Mouse (Mus musculus): ENCODE measurements around the gene Cnpy1. TPM values are rescaled to one million over a fixed set of nuclear protein-coding genes. Genes with fewer than 3 reads are reported as not detected.

The Cnpy1 gene
- polyA plus RNA-seq, 1 experiment from 2014 or later: not detected

DNA sequence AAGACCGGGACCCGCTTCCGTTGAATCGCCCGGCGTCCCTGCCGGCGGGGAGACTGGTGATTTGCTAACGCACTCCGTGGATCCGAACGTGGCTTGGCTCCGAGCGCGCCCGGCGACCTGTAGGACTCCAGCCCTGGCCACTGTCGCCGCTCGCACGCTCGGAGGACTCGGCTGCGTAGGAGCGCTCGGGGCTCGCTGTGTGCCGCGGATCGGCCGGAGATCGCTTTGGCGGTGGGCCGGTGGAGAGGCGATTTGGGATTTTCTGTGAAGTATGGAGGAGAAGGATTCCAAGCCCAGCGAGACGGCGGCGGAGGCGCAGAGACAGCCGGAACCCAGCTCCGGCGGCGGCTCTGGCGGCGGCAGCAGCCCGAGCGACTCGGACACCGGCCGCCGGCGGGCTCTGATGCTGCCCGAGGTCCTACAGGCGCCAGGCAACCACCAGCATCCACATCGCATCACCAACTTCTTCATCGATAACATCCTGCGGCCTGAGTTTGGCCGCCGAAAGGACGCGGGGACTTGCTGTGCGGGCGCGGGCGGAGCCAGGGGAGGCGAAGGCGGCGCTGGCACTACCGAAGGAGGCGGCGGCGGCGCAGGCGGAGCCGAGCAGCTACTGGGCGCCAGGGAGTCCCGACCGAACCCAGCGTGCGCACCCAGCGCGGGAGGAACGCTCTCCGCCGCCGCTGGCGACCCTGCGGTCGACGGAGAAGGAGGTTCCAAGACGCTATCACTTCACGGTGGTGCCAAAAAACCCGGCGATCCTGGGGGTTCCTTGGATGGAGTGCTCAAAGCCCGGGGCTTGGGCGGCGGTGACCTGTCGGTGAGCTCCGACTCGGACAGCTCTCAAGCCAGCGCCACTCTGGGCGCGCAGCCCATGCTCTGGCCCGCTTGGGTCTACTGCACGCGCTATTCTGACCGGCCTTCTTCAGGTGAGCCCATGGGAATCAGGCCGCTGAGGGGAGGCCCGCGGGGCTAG lies 79.1 kb downstream of the Cnpy1 start:
- DNase-seq (ENCODE audit: low spot score): peak; percentile 16

DNA sequence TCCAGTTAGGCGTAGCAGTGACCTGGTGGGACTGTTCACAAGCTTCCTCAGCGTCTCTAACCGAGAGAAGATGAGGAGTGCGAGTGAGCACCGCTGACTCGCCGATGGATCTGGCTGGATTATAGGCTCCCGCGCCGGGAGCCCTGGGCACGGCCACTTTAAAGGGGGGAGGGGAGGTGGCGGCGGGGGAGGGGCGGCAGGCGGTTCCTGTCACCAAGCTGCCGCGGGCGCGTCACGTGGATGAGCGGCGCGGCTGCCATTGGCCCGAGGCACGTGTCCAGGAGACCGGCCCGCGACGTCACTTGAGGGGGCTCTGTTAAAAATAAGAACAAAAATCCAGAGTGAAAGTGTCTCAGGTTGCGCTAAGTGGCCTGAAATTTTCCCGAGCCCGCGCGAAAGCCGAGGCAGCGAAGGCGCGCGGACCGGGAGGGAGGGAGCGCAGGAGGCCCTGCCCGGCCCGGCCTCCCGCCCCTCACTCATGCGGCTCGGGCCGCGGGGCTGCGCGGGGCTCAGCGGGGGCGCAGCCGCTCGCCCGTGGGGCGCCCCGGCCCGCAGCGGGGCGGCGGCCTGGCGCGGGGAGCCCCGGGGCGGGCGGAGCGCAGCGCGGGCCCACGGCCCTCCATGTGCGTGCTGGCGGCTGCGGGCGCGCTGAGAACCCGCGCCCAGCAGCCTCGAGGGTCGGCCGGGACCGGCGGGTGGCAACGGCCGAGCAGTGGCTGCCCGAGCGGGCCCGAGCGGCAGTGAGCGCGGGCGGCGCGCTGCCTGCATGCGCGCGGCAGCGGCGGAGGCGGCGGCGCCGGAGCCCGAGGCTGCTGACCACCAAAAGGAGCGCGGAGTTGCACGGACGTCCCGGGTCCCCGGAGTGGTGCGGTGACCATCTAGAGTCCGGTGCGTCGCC lies 80.0 kb downstream of the Cnpy1 start, which contains the start of gene En2:
Gene En2 (plus strand): TSS at position 337 of the 898 bp plus-strand sequence.
- DNase-seq (ENCODE audit: low spot score): no peak

DNA sequence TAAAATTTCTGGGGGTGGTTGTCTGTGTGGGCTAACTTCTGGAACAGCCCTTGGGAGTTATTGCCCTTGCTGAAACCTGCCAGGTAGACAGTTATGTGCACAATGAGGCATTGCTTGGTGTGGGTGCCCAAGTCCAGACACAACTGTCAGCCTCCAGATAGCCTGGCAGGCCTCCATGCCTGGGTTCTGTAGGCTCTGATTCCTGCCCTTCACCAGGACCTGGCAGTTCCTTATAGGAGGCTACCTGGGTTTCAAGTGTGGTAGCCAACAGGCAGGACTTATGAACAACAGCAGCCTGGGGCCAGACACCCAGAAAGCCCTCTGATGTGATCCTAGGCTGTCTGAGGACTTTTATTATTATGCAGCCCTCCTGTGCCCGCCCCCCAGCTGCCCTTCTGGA lies 81.7 kb downstream of the Cnpy1 start:
- no peak for DNase-seq (ENCODE audit: low spot score)

DNA sequence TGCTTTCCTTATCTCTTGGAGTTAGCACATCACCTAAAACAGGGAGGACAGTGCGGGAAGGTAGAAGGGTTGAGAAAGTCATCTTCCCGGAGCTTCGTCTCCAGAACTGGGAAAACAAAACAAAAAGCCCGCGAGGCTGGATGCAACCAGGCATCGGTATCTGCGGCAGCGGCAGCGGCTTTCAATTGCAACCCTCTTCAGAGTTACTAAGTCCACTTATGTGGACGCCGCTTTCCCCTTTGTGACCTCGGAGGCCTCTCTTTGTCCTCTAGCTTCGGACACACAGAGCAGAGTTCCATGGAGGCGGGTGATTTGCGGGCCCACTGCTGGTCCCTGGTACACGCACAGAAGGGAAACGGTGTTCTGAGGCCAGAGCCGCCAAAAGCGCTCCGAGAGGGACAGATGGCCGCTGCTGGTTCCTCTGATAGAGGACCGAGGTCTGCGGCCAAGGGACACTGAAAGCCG lies 83.6 kb downstream of the Cnpy1 start:
- DNase-seq (ENCODE audit: low spot score): no peak

DNA sequence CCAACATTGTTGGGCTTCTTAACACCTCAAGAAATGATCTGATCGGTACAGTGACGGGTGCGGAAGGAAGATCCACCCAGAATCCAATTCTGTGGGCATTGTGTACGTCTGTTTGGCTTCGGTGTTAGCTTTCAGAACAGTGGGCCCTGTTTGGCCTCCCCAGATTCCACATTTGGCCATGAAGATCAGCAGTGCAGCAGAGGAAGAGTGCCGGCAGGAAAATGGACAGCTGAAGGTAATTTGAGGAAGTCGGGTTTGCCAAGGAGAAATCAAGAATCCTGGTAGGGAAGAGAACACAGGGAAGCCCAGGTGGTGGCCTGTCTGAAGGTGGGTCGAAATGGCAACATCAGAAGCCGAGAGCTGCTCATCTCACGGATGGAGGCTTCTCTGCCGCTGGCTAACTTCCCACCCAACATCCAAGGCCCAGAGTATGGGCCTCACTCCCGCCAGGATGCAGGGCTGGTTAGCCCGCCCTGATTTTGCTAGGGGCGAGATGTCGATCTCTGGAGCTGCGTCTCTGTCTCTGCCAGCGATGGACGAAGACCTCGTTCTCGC lies 84.1 kb downstream of the Cnpy1 start:
- DNase-seq (ENCODE audit: low spot score): no peak

DNA sequence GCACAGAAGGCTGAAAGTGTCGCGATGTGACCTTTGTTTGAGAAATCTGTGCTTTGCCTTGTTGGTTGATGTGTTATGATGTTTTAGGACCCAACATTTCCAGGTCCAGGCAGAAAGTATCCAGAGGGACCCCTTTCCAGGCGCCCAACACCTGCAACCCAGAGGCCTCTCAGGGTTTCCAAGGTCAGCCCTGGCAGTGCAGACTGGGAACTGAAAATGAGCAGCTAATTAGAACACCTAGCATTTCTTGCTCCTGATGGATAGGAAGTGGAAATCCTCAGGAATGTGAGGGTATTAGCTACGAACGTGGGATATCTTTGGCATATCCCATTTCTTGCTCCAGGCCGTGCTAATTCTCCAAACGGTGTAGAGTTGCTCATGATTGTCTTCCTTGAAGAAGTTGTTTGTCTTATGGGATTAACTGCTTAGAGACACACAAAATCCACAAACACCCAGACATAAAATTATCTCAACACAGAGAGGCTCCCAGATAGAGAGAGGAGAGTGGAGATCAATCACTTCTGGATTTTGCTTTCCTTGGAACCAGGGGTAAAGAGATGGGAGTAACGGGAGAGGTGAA lies 85.6 kb downstream of the Cnpy1 start:
- DNase-seq (ENCODE audit: low spot score): no peak

DNA sequence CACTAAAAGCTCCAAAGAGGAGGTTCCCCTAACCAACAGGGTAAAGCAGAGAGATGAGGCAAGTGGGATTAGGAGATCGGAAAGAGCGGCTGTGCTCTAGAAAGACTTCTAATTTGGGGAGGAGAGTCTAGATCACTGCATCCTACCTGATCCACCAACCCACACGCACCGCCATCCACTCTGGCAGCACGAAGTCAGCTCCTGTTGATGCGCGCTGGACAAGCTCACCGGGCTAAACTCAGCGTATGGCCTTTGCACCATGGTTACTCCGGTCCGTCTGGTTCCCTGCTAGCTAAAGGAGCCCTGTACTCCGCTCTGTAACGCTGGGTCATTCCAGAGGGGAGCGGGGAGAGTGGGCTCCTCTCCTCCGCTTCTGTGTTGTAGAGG lies 86.5 kb downstream of the Cnpy1 start:
- no peak for DNase-seq (ENCODE audit: low spot score)

DNA sequence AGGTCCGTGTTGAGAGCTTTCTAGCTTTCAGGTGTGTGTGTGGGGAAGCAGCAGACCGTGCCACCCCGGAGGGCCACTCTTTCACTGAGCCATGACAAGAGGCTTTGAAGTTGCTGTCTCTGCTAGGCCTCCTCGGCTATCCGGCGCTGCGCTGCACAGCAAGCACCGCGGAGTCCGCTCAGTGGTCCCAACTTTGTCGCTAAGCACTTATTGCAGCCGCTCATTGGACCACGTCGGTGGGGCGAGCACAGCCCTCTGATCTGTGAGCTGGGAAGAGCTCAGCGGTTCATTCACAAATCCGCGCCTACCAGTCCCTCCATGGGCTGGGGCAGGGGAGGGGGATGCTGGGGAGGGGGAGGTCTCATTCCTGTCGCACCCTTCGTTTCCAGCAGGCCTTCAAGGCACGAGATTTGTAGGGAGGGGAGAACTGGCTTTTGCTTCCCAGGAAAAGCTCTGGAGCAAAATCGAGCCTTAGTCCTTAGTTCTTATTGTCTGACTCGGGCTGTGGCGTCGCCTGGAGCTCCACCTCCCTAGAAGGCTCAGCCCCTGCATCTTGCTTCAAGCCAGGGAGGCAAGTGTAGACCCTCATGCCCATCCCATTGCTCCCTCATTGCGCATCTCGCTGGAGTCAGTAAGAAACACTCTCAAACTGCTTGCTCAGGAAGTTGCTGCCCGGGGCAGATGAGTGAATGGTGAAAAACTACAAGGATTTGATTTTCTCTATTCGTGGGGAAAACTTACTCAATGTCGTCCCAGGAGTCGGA lies 87.1 kb downstream of the Cnpy1 start:
- no peak for DNase-seq (ENCODE audit: low spot score)

DNA sequence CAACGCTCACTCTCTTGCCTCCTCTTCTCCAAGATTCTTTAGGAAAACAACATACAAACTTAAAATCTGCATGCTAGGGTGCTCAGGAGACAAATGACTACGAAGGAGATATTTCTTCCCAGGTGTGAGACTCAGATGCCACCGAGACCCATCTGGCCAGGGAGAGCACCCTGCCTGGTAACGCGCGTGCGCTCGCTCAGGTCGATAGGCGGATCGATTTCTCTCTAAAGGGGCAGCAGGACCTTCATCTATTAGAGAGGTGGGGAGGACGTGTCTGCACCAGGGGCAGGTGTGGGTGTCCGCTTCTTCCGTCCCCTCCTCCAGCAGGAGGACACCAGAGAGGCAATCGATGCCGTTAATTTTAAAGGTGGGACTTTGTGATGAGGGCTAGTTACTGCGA lies 87.8 kb downstream of the Cnpy1 start:
- no peak for DNase-seq (ENCODE audit: low spot score)

DNA sequence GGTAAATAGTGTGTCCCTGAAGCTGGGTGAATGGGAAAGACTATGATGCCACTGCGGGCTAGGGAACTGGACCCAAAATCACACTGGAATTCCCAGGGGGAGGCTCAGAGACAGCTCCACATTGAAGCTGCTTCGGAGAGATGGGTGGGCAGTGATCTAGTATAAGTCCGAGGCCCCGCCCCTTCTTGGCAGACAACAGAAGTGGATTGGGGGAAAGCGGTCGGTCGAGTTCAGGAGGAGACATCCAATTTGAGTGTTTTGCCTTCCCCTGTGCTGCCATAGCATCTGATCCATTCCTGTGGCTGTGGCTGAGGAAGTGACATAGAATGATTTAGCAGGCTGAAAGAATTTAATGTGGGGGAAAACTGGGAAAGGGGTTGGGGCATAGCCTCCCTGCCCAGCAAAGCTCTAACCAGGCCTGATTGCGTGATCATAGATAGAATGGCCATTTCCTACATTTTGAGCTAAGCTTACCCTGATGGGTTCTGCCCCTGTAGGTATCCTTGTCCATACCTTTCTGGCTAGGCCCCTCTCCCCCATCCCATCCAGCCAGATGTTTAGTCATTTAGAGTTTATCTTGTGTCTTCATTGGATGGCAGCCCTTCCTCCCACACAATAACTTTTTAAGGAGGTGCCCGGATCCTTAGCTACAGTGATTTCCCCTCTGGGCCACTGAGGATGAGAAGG lies 88.4 kb downstream of the Cnpy1 start:
- DNase-seq (ENCODE audit: low spot score): no peak

Other genes starting within 250 kb of the Cnpy1 start
- 46.5 and 47.5 TPM in 2 replicates for gene Insig1, start 174.4 kb downstream of the Cnpy1 start, polyA plus RNA-seq (2015; fragmentation: Nextera tagmentation; extraction: Ambion mirVana)
- gene En2, start 80.1 kb downstream of the Cnpy1 start, polyA plus RNA-seq (2015; fragmentation: Nextera tagmentation; extraction: Ambion mirVana): not detected in 2 replicates
- 9.0 and 12.5 TPM in 2 replicates for gene Rbm33, start 71.3 kb upstream of the Cnpy1 start, polyA plus RNA-seq (2015; fragmentation: Nextera tagmentation; extraction: Ambion mirVana)
- 0.04 TPM in 1 of 2 replicates, not detected in the other for gene Shh, start 221.4 kb upstream of the Cnpy1 start, polyA plus RNA-seq (2015; fragmentation: Nextera tagmentation; extraction: Ambion mirVana)

All from thymus, postnatal 0 days (tissue).